Mouse (Mus musculus) fibroblast of lung, adult 2 months (primary cell): Measurements from ENCODE around the gene Cbl.

Source experiments
- DNase-seq: peaks from one replicate; pipeline ENCODE4 v3.0.0-alpha.2; 2011; ENCODE audit warnings: low read depth

Cbl gene

GRCm38 (mm10) chr9:44239447-44239846, 5.6 kb upstream of the Cbl start:
- no peak for DNase-seq

GRCm38 (mm10) chr9:44238501-44239190, 4.8 kb upstream of the Cbl start:
- DNase-seq = no peak

GRCm38 (mm10) chr9:44237128-44237527, 3.3 kb upstream of the Cbl start:
- DNase-seq = no peak

- DNase-seq = no peak
These were observed 2.8 kb upstream of the Cbl start for GRCm38 (mm10) chr9:44236601-44237000.

- no peak for DNase-seq
These were observed 904 bp upstream of the Cbl start for GRCm38 (mm10) chr9:44234479-44235427.

- no peak for DNase-seq
These were observed 638 bp downstream of the Cbl start for GRCm38 (mm10) chr9:44233021-44233801.

- DNase-seq = no peak
These were observed 2.2 kb downstream of the Cbl start for GRCm38 (mm10) chr9:44231609-44232008.

- DNase-seq = no peak
These were observed 7.9 kb downstream of the Cbl start for GRCm38 (mm10) chr9:44225993-44226392.

GRCm38 (mm10) chr9:44213538-44213937, 20.3 kb downstream of the Cbl start:
- DNase-seq = no peak

- DNase-seq = no peak
These were observed 21.4 kb downstream of the Cbl start for GRCm38 (mm10) chr9:44212406-44212805.

- no peak for DNase-seq
These were observed 24.4 kb downstream of the Cbl start for GRCm38 (mm10) chr9:44209416-44209815.

- no peak for DNase-seq
These were observed 26.0 kb downstream of the Cbl start for GRCm38 (mm10) chr9:44207840-44208239.

GRCm38 (mm10) chr9:44200458-44200857, 33.4 kb downstream of the Cbl start:
- DNase-seq = no peak

- DNase-seq = no peak
These were observed 34.3 kb downstream of the Cbl start for GRCm38 (mm10) chr9:44199580-44199979.

- DNase-seq = no peak
These were observed 34.7 kb downstream of the Cbl start for GRCm38 (mm10) chr9:44199166-44199565.

- DNase-seq = no peak
These were observed 37.5 kb downstream of the Cbl start for GRCm38 (mm10) chr9:44196354-44196753.

GRCm38 (mm10) chr9:44194000-44194399, 39.8 kb downstream of the Cbl start:
- no peak for DNase-seq

GRCm38 (mm10) chr9:44192794-44193193, 41.1 kb downstream of the Cbl start:
- no peak for DNase-seq

GRCm38 (mm10) chr9:44192312-44192711, 41.5 kb downstream of the Cbl start:
- no peak for DNase-seq

- no peak for DNase-seq
These were observed 42.7 kb downstream of the Cbl start for GRCm38 (mm10) chr9:44191166-44191565.

- DNase-seq = no peak
These were observed 45.6 kb downstream of the Cbl start for GRCm38 (mm10) chr9:44188223-44188622.

GRCm38 (mm10) chr9:44182260-44182659, 51.6 kb downstream of the Cbl start:
- no peak for DNase-seq
